Mouse (Mus musculus): ENCODE results near the gene Tfap2e. TPM values are rescaled to one million over a fixed set of nuclear protein-coding genes. Genes with fewer than 3 reads are reported as not detected.

Tfap2e gene
- total and polyA plus RNA-seq, 3 experiments, result 0.05 TPM; not detected in 2

DNA sequence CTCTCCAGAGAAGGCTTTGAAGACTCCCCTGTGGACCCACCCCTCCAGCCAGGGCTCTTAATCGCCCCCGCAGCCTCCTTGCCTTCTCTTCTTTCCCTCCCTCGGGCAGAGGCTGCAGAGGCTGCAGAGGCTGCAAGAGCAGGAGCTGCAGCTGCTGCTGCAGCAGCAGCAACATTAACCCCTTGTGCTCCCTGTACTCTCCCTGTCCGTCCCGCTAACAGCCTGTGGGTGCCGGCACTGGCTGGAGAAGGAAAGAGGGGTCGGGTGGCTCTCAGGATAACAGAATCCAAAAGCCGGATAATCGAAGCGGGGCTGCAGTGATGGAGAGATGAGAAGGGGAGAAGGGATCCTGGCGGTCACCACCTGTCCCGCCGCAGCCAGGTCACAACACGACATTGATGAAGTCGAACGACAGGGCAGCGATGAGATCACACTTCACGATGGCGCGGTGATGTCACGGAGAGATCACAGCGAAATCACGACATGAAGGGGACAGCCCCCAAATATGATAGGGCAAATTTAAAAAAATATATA is 16.6 kb upstream of the Tfap2e start:
- H3K9me3 ChIP-seq (replicated peaks), result no peaks in the 10 kb centered on the region
- H3K27me3 ChIP-seq (ENCODE audit: insufficient read depth, low read length), result no peaks in the 10 kb centered on the region
- ATAC-seq (ENCODE audit: extremely low read depth, insufficient number of reproducible peaks, low FRiP score, poor library complexity, severe bottlenecking) (no peak), DNase-seq (ENCODE audit: low spot score) (no peak)
- H3K4me1 ChIP-seq (ENCODE audit: insufficient read depth, low read depth, low read length), result peaks cover 69% of the 10 kb centered on the region
- peaks cover 58% of the 10 kb centered on the region for H3K36me3 ChIP-seq (replicated peaks)
- H3K4me3 ChIP-seq (ENCODE audit: low read depth, low read length), result peak overlapping the region; percentile 93
- TF ChIP-seq TAL1 (conservative IDR thresholded peaks at IDR 0.05; ENCODE audit: low read depth, low read length), result no peak

DNA sequence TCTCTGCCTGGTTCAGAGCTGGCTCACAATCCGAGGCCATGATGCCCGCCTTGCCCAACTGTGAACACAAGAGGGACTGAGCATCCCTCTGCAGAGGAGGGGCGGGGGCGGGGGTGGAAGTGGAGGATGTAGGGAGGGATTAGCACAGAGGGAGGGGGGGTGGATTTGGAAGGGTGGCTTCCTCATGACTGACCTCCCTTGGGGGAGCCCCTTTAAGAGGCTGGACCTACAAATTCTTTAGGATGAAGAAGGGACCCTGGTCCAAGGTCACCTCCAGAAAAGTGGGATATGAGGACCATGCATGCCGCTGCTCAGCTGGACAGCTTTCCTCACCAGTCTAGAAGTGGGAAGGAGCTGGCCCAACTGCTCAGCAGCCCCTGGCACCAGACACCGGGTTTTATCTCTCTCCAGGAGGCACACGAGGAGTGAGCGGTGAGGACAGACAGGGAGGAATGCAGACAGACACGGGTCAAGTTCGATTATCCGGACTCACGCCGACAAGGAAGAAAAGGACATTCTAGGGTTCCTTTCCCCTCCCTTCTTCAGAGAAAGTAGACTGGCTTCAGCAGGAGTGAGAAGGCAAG is 16.1 kb upstream of the Tfap2e start:
- Histone ChIP-seq H3K4me1 (ENCODE audit: insufficient read depth, low read depth, low read length) (peaks cover 73% of the 10 kb centered on the region), H3K4me3 (ENCODE audit: low read depth, low read length) (peak overlapping the region; percentile 93), H3K27me3 (ENCODE audit: insufficient read depth, low read length) (no peaks in the 10 kb centered on the region), H3K36me3 (replicated peaks) (peaks cover 59% of the 10 kb centered on the region), H3K9me3 (replicated peaks) (no peaks in the 10 kb centered on the region)
- no peak for DNase-seq (ENCODE audit: low spot score)
- ATAC-seq (ENCODE audit: extremely low read depth, insufficient number of reproducible peaks, low FRiP score, poor library complexity, severe bottlenecking), result no peak
- TF ChIP-seq POLR2AphosphoS5 (IDR thresholded peaks at IDR 0.05; ENCODE audit: insufficient replicate concordance, low read depth, low read length) (no peak), GATA2 (IDR thresholded peaks at IDR 0.05; ENCODE audit: borderline replicate concordance, low read depth, low read length) (no peak), GATA1 (IDR thresholded peaks at IDR 0.05; ENCODE audit: borderline replicate concordance, low read length) (no peak)

DNA sequence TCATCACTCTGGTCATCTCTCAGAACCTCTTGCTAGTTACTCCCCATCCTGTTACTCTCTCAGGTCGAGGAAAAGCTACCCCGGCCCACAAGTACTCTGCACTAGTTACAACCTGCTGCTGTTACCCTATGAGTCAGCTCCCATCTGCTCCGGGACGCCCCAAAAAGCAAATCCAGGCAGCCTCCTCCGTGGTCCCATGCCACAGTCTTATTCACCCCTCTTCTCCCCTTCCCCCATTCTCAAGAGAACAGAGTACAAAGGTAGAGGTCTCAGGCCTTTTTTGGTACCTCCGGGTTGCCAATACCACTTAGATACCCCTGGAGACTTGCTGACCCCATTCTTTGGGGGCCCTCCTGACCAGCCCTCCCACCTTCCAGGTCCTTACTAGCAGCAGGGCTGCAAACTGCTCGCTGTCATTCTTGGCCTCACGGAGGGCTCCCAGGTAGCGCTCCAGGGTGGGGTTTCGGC is 15.6 kb upstream of the Tfap2e start:
- H3K27me3 ChIP-seq (ENCODE audit: insufficient read depth, low read length), result no peaks in the 10 kb centered on the region
- ATAC-seq (ENCODE audit: extremely low read depth, insufficient number of reproducible peaks, low FRiP score, poor library complexity, severe bottlenecking), result no peak
- H3K36me3 ChIP-seq (replicated peaks), result peaks cover 60% of the 10 kb centered on the region
- H3K4me3 ChIP-seq (ENCODE audit: low read depth, low read length), result peak overlapping the region; percentile 47; the same call in 1 of the 2 replicates
- H3K9me3 ChIP-seq (replicated peaks), result no peaks in the 10 kb centered on the region
- TF ChIP-seq CTCF (IDR thresholded peaks at IDR 0.05; ENCODE audit: low read depth, low read length) (no peak), TAL1 (conservative IDR thresholded peaks at IDR 0.05; ENCODE audit: low read depth, low read length) (no peak), POLR2AphosphoS5 (IDR thresholded peaks at IDR 0.05; ENCODE audit: insufficient replicate concordance, low read depth, low read length) (no peak), GATA2 (IDR thresholded peaks at IDR 0.05; ENCODE audit: borderline replicate concordance, low read depth, low read length) (no peak), GATA1 (IDR thresholded peaks at IDR 0.05; ENCODE audit: borderline replicate concordance, low read length) (no peak)
- DNase-seq (ENCODE audit: low spot score), result no peak
- H3K4me1 ChIP-seq (ENCODE audit: insufficient read depth, low read depth, low read length), result peaks cover 78% of the 10 kb centered on the region

DNA sequence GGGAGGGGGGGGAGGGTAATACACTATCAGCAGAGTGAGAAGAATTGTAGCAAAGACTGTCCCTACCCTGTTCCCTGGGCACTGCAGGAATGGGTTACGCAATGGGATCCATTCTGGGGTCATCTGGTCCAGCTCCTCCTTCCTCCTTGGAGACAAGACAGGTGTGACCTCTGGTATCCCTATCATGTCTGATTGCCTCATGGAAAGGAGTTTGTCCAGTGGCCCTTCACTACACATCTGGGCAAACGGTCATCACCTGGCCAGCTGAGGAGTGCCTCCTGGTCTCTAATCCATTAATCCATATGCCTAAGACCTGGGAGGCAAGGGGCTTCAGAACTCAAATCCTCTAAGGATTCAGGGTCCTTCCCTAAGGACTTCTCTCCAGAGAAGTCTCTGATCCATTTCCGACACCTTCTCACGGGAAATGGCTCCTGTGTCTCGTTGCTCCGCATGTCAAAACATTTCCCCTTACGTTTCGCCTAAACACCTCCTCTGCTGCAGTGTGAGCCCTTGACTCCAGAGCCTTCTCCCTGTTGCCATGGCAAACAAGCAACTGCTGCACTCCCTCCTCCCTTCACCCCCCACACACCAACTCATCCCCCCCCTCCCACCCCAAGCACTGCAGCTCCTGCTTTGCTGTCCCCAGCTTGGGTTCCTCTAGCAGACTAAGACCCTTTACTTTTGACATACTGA is 15.0 kb upstream of the Tfap2e start:
- Histone ChIP-seq H3K9me3 (replicated peaks) (no peaks in the 10 kb centered on the region), H3K27me3 (ENCODE audit: insufficient read depth, low read length) (no peaks in the 10 kb centered on the region), H3K4me3 (ENCODE audit: low read depth, low read length) (no peak overlapping the region), H3K4me1 (ENCODE audit: insufficient read depth, low read depth, low read length) (peaks cover 84% of the 10 kb centered on the region), H3K36me3 (replicated peaks) (peaks cover 65% of the 10 kb centered on the region)
- no peak for DNase-seq (ENCODE audit: low spot score)
- TF ChIP-seq TAL1 (conservative IDR thresholded peaks at IDR 0.05; ENCODE audit: low read depth, low read length) (no peak), GATA1 (IDR thresholded peaks at IDR 0.05; ENCODE audit: borderline replicate concordance, low read length) (no peak), POLR2AphosphoS5 (IDR thresholded peaks at IDR 0.05; ENCODE audit: insufficient replicate concordance, low read depth, low read length) (no peak), GATA2 (IDR thresholded peaks at IDR 0.05; ENCODE audit: borderline replicate concordance, low read depth, low read length) (no peak), CTCF (IDR thresholded peaks at IDR 0.05; ENCODE audit: low read depth, low read length) (no peak)
- no peak for ATAC-seq (ENCODE audit: extremely low read depth, insufficient number of reproducible peaks, low FRiP score, poor library complexity, severe bottlenecking)

DNA sequence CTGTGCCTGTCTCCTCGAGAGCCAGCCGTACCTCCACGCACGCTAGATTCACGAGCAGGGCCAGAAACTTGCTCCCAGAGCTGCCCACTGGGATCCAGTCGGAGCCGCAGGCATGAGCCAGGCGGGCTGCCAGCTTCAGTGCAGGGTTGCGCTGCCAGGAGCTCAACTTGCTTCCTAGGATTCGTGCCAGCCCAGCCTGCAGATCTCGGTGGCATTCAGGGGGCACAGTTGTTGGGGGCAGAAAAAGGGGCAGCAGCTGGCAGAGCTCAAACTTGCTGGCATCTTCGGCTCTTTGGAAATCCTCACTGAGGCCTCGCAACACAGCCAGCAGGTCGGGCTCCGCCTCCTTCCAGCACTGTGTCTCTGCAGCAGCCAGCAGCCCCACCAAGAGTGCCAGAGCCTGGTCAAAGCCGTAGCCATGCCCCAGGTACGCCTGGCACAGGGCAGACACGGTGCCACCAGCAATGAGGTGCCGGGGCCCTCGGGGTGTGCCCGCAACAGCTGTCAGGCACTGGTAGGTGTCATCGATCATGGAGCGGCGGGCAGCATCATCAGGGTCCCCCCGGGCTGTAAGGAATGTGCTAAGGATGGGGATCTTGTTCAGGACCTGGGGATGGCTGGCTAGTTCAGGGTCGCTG is 14.1 kb upstream of the Tfap2e start:
- no peak for ATAC-seq (ENCODE audit: extremely low read depth, insufficient number of reproducible peaks, low FRiP score, poor library complexity, severe bottlenecking)
- peak overlapping the region; percentile 38; the same call in 1 of the 2 replicates for H3K4me3 ChIP-seq (ENCODE audit: low read depth, low read length)
- no peak for DNase-seq (ENCODE audit: low spot score)
- H3K9me3 ChIP-seq (replicated peaks), result no peaks in the 10 kb centered on the region
- H3K4me1 ChIP-seq (ENCODE audit: insufficient read depth, low read depth, low read length), result peaks cover 86% of the 10 kb centered on the region
- no peaks in the 10 kb centered on the region for H3K27me3 ChIP-seq (ENCODE audit: insufficient read depth, low read length)
- H3K36me3 ChIP-seq (replicated peaks), result peaks cover 72% of the 10 kb centered on the region
- no peak for TF ChIP-seq GATA2 (IDR thresholded peaks at IDR 0.05; ENCODE audit: borderline replicate concordance, low read depth, low read length)
- no peak for TF ChIP-seq TAL1 (conservative IDR thresholded peaks at IDR 0.05; ENCODE audit: low read depth, low read length)
- no peak for TF ChIP-seq POLR2AphosphoS5 (IDR thresholded peaks at IDR 0.05; ENCODE audit: insufficient replicate concordance, low read depth, low read length)
- TF ChIP-seq GATA1 (IDR thresholded peaks at IDR 0.05; ENCODE audit: borderline replicate concordance, low read length), result no peak
- TF ChIP-seq CTCF (IDR thresholded peaks at IDR 0.05; ENCODE audit: low read depth, low read length), result no peak

DNA sequence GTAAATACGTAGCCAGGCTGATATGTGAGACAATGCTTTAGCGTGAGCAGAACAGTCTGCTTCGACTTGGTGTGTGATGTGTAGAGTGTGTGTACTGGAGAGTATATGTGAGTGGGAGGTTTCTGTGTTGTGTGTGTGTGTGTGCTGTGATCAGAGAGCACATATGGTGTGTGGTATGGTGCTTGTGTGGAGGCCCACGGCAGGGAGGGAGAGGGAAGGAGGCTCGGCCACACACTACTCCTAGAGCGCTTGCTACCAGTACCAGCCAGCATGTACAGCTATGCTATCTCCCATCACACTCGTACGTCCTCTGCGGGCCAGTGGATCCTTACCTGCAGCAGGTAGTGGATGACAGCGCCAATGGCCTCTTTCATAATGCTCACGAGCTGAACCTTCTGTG is 13.5 kb upstream of the Tfap2e start:
- Histone ChIP-seq H3K9me3 (replicated peaks) (no peaks in the 10 kb centered on the region), H3K4me1 (ENCODE audit: insufficient read depth, low read depth, low read length) (peaks cover 86% of the 10 kb centered on the region), H3K27me3 (ENCODE audit: insufficient read depth, low read length) (no peaks in the 10 kb centered on the region), H3K4me3 (ENCODE audit: low read depth, low read length) (peak overlapping the region; percentile 38; the same call in 1 of the 2 replicates), H3K36me3 (replicated peaks) (peaks cover 76% of the 10 kb centered on the region)
- TF ChIP-seq POLR2AphosphoS5 (IDR thresholded peaks at IDR 0.05; ENCODE audit: insufficient replicate concordance, low read depth, low read length), result no peak
- TF ChIP-seq TAL1 (conservative IDR thresholded peaks at IDR 0.05; ENCODE audit: low read depth, low read length), result no peak
- TF ChIP-seq GATA2 (IDR thresholded peaks at IDR 0.05; ENCODE audit: borderline replicate concordance, low read depth, low read length), result no peak
- no peak for TF ChIP-seq CTCF (IDR thresholded peaks at IDR 0.05; ENCODE audit: low read depth, low read length)
- no peak for TF ChIP-seq GATA1 (IDR thresholded peaks at IDR 0.05; ENCODE audit: borderline replicate concordance, low read length)
- ATAC-seq (ENCODE audit: extremely low read depth, insufficient number of reproducible peaks, low FRiP score, poor library complexity, severe bottlenecking) (no peak), DNase-seq (ENCODE audit: low spot score) (no peak)

Measured in G1E (cell line).